Comparison of ENCODE assay signal across 8 mouse cellular contexts in genomic region chr11:93968005-93968847, GRCm38 (mm10). TPM values are rescaled to one million over a fixed set of nuclear protein-coding genes. Genes with fewer than 3 reads are reported as not detected.
DNase-seq lines count a peak whose midpoint lies in the region; ATAC-seq lines count a peak whose summit lies in the region.

Gm20390 (minus strand) TSS chr11:93968293.
Nme1 (minus strand) TSS chr11:93968521.

- peaks cover 25% of the 10 kb centered on the region for H3K36me3 ChIP-seq in intestine, embryonic 14.5 days (ENCODE audit: control insufficient read depth, insufficient read depth, low read length)

- H3K9me3 ChIP-seq in intestine, embryonic 14.5 days (ENCODE audit: control insufficient read depth, low read length): no peaks in the 10 kb centered on the region

- intact Hi-C loops in left cerebral cortex, postnatal 14 days (cut with DNase I): loop anchor here (2.0 to 10.0 kb wide), 3 partner anchors 27 to 257 kb away; no protein-coding TSS in a partner anchor

- H3K9ac ChIP-seq in intestine, embryonic 14.5 days (ENCODE audit: low read length): peak within 1 kb of the TSS; percentile 64

- peak; percentile 96 for ATAC-seq in intestine, embryonic 14.5 days (replicated peaks; ENCODE audit: low FRiP score, low TSS enrichment, low read depth)

- peak within 1 kb of the TSS; percentile 36; the same call in 1 of the 2 replicates for H3K27ac ChIP-seq in intestine, embryonic 14.5 days (ENCODE audit: low read depth)

- under 1% methylated on average over 40 of the region's 40 CpGs for WGBS in intestine, embryonic 14.5 days

- peak within 1 kb of the TSS; percentile 79 for H3K4me2 ChIP-seq in intestine, embryonic 14.5 days (ENCODE audit: low read length)

- H3K27me3 ChIP-seq in intestine, embryonic 14.5 days (replicated peaks; ENCODE audit: control insufficient read depth, insufficient read depth, low read length): no peaks in the 10 kb centered on the region

- DNase-seq in adrenal gland, adult 18-20 months (ENCODE audit: low spot score in 2 of 2): peak; percentile 94 to 95
- DNase-seq in embryo, embryonic 11 days: peak; percentile 96
- DNase-seq in gastrocnemius, postnatal 25 days: peak; percentile 95
- peak; percentile 100 for DNase-seq in intestine, embryonic 14.5 days (ENCODE audit: low spot score)
- peak; percentile 99 for DNase-seq in left cerebral cortex, postnatal 14 days (ENCODE audit: low spot score in 2 of 2)
- peak; percentile 98 for DNase-seq in mesoderm, embryonic 11.5 days (ENCODE audit: low read depth, low spot score)
- peak; percentile 93 to 96 for DNase-seq in right cerebral cortex, postnatal 36 days (ENCODE audit: low spot score in 2 of 2)
- peak; percentile 99 for DNase-seq in yolk sac, embryonic 10.5 days (ENCODE audit: low spot score)

- peak within 1 kb of the TSS; percentile 69 for H3K4me3 ChIP-seq in intestine, embryonic 14.5 days (ENCODE audit: low read depth, low read length)

- peaks cover 10% of the 10 kb centered on the region; the same call in 1 of the 2 replicates for H3K4me1 ChIP-seq in intestine, embryonic 14.5 days (replicated peaks; ENCODE audit: control insufficient read depth, insufficient read depth, low read length)

RNA-seq across cellular contexts. Expression of gene Gm20390, which starts in this region (rescaled TPM):
- 10 to 100 TPM; 72.2 to 90.6 TPM for total RNA-seq in adrenal gland, adult 18-20 months (2021)
- 10 to 100 TPM; 17.4 to 19.1 TPM for total RNA-seq in gastrocnemius, postnatal 25 days (2021)
- polyA plus RNA-seq in intestine, embryonic 14.5 days (2014; fragmentation: Nextera tagmentation; extraction: Ambion mirVana): 465 and 494 TPM in 2 replicates
- total RNA-seq in left cerebral cortex, postnatal 14 days (2021): 100 to 1,000 TPM; 131 to 161 TPM

RNA-seq across cellular contexts. Expression of gene Nme1, which starts in this region (rescaled TPM):
- total RNA-seq in adrenal gland, adult 18-20 months (2021): 10 to 100 TPM; 37.7 to 42.8 TPM
- 10 to 100 TPM; 14.7 to 22.5 TPM for total RNA-seq in gastrocnemius, postnatal 25 days (2021)
- polyA plus RNA-seq in intestine, embryonic 14.5 days (2014; fragmentation: Nextera tagmentation; extraction: Ambion mirVana): 194 and 208 TPM in 2 replicates
- total RNA-seq in left cerebral cortex, postnatal 14 days (2021): 100 to 1,000 TPM; 104 to 109 TPM

Comparison
In these comparisons a context has a peak if more than half of its experiments do, and no peak if none do; other contexts are left out.
1. Peak in every context shown above with its lines: DNase-seq, ATAC-seq, H3K4me3 ChIP-seq and H3K27ac ChIP-seq.